Mouse (Mus musculus): ENCODE measurements at regions not wholly inside any gene's neighbourhood (a gene's known extent, or its start where the extent isn't known, plus 50 kb on each side); places are given as distances from the start of the nearest gene placed in this dataset.

GRCm38 (mm10) chr3:51003506-51004170 is 220.6 kb upstream of the Noct start:
- intact Hi-C loops (cut with DNase I), result no loop called here

GRCm38 (mm10) chr3:51004216-51004615 is 220.0 kb upstream of the Noct start:
- intact Hi-C loops (cut with DNase I), result no loop called here

GRCm38 (mm10) chr3:51009098-51009497 is 215.1 kb upstream of the Noct start:
- intact Hi-C loops (cut with DNase I), result no loop called here

- intact Hi-C loops (cut with DNase I), result no loop called here
These were observed 204.4 kb upstream of the Noct start for GRCm38 (mm10) chr3:51019650-51020346.

GRCm38 (mm10) chr3:51024655-51025054 is 199.6 kb upstream of the Noct start:
- intact Hi-C loops (cut with DNase I), result no loop called here

GRCm38 (mm10) chr3:51031821-51032220 is 192.4 kb upstream of the Noct start:
- intact Hi-C loops (cut with DNase I), result no loop called here

GRCm38 (mm10) chr3:51033292-51033691 is 191.0 kb upstream of the Noct start:
- intact Hi-C loops (cut with DNase I), result no loop called here

GRCm38 (mm10) chr3:51036700-51037306 is 187.4 kb upstream of the Noct start:
- intact Hi-C loops (cut with DNase I), result no loop called here

- intact Hi-C loops (cut with DNase I), result no loop called here
These were observed 181.9 kb upstream of the Noct start for GRCm38 (mm10) chr3:51042223-51042846.

GRCm38 (mm10) chr3:51048739-51049138 is 175.5 kb upstream of the Noct start:
- intact Hi-C loops (cut with DNase I), result no loop called here

GRCm38 (mm10) chr3:51050156-51050555 is 174.1 kb upstream of the Noct start:
- intact Hi-C loops (cut with DNase I), result no loop called here

- intact Hi-C loops (cut with DNase I), result no loop called here
These were observed 169.2 kb upstream of the Noct start for GRCm38 (mm10) chr3:51055004-51055403.

- intact Hi-C loops (cut with DNase I), result no loop called here
These were observed 160.0 kb upstream of the Noct start for GRCm38 (mm10) chr3:51064201-51064600.

GRCm38 (mm10) chr3:51066373-51066772 is 157.9 kb upstream of the Noct start:
- intact Hi-C loops (cut with DNase I), result no loop called here

- intact Hi-C loops (cut with DNase I), result loop anchor here (5.0 kb wide), 1 partner anchor 50 kb away; no protein-coding TSS in a partner anchor
These were observed 151.8 kb upstream of the Noct start for GRCm38 (mm10) chr3:51072417-51072816.

- intact Hi-C loops (cut with DNase I), result loop anchor here (5.0 kb wide), 1 partner anchor 49 kb away; no protein-coding TSS in a partner anchor
These were observed 151.1 kb upstream of the Noct start for GRCm38 (mm10) chr3:51073003-51073679.

- intact Hi-C loops (cut with DNase I), result loop anchor here (2.0 to 5.0 kb wide), 2 partner anchors 48 to 97 kb away; no protein-coding TSS in a partner anchor
These were observed 150.4 kb upstream of the Noct start for GRCm38 (mm10) chr3:51073743-51074319.

GRCm38 (mm10) chr3:51075219-51075920 is 148.9 kb upstream of the Noct start:
- intact Hi-C loops (cut with DNase I), result loop anchor here (2.0 kb wide), 1 partner anchor 95 kb away; no protein-coding TSS in a partner anchor

GRCm38 (mm10) chr3:51078459-51078858 is 145.8 kb upstream of the Noct start:
- intact Hi-C loops (cut with DNase I), result no loop called here

- intact Hi-C loops (cut with DNase I), result no loop called here
These were observed 143.8 kb upstream of the Noct start for GRCm38 (mm10) chr3:51080415-51080814.
